Mouse (Mus musculus) midbrain, embryonic 13.5 days (tissue): ENCODE results near the gene Gm17334. TPM values are rescaled to one million over a fixed set of nuclear protein-coding genes. Genes with fewer than 3 reads are reported as not detected.

ENCODE experiments used
- ATAC-seq: fragments of 200-750 bp; cut with Nextera tagmentation; 2 replicates; pipeline ENCODE4 v1.8.0; 2017; ENCODE audit warnings: mild to moderate bottlenecking, moderate TSS enrichment, moderate library complexity
- H3K27ac ChIP-seq: fragments of 300-500 bp; sonication (generic); 2 replicates; pipeline ENCODE4 v1.5.1; 2015; ENCODE audit warnings: inconsistent platforms, mild to moderate bottlenecking, moderate library complexity
- H3K27me3 ChIP-seq: fragments of 300-500 bp; sonication (generic); 2 replicates; pipeline ENCODE4 v1.6.1; 2015; ENCODE audit warnings: mild to moderate bottlenecking, inconsistent platforms
- H3K36me3 ChIP-seq: fragments of 300-500 bp; sonication (generic); 2 replicates; pipeline ENCODE4 v1.6.1; 2015; ENCODE audit warnings: mild to moderate bottlenecking, inconsistent platforms
- H3K4me1 ChIP-seq: fragments of 300-500 bp; sonication (generic); replicated peaks from 2 replicates; pipeline ENCODE4 v1.6.1; 2015; ENCODE audit warnings: inconsistent platforms
- H3K4me2 ChIP-seq: fragments of 300-500 bp; sonication (generic); replicated peaks from 2 replicates; pipeline ENCODE4 v1.6.1; 2015; ENCODE audit warnings: moderate library complexity, mild to moderate bottlenecking, inconsistent platforms
- H3K4me3 ChIP-seq: fragments of 300-500 bp; sonication (generic); replicated peaks from 2 replicates; pipeline ENCODE4 v1.5.1; 2015; ENCODE audit warnings: mild to moderate bottlenecking, inconsistent platforms
- H3K9ac ChIP-seq: fragments of 300-500 bp; sonication (generic); replicated peaks from 2 replicates; pipeline ENCODE4 v1.6.1; 2015; ENCODE audit warnings: mild to moderate bottlenecking, inconsistent platforms
- H3K9me3 ChIP-seq: fragments of 300-500 bp; sonication (generic); 2 replicates; pipeline ENCODE4 v1.6.1; 2016; ENCODE audit warnings: mild to moderate bottlenecking, inconsistent platforms
- WGBS: fragments of 180-500 bp; shearing (Covaris S2); methylation state at CpG from one replicate; pipeline ENCODE4 v1.1.7; 2015; 5-methylcytosine and 5-hydroxymethylcytosine counted together
- polyA plus RNA-seq: library from polyadenylated mRNA; unstranded; fragments of >200 nt; fragmentation: Nextera tagmentation; extraction: Ambion mirVana; gene quantifications from 2 replicates; pipeline ENCODE4 v1.2.1, GENCODE M21; 2015

Gm17334 gene
- polyA plus RNA-seq, 1 experiment from 2014 or later, result not detected

GRCm38 (mm10) chr11:53809354-53809753, 36.4 kb upstream of the Gm17334 start:
- ATAC-seq, result no peak
- Histone ChIP-seq H3K27ac (no peak overlapping the region), H3K4me1 (no peaks in the 10 kb centered on the region), H3K36me3 (no peaks in the 10 kb centered on the region), H3K9me3 (no peaks in the 10 kb centered on the region), H3K9ac (no peak overlapping the region), H3K4me2 (no peak overlapping the region), H3K4me3 (no peak overlapping the region), H3K27me3 (no peaks in the 10 kb centered on the region)
- WGBS, result 52% methylated on average over 5 of the region's 5 CpGs

DNA sequence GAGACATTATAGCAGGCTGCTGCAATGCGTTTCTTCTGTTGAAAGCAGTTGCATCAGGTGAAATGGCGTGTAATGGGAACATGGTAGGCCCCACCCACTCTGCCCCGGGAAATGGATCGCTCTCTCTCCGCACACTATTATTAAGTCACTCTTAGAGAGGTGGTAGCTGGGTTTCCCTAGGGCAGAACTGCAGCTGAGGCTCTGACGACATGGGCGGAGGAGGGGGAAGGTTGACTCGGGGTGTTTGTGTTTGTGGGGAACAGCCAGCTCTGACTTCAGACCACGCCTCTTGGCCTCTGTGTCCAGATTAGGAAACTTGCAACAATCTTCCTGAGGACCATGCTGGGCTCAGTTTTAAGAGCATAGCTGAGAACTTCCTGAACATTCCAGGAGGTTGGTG, 32.8 kb upstream of the Gm17334 start:
- Histone ChIP-seq H3K27ac (no peak overlapping the region), H3K27me3 (no peaks in the 10 kb centered on the region), H3K4me2 (no peak overlapping the region), H3K4me3 (no peak overlapping the region), H3K9ac (no peak overlapping the region), H3K9me3 (no peaks in the 10 kb centered on the region), H3K36me3 (no peaks in the 10 kb centered on the region), H3K4me1 (no peaks in the 10 kb centered on the region)
- WGBS, result 70% methylated on average over 9 of the region's 9 CpGs
- no peak for ATAC-seq

GRCm38 (mm10) chr11:53804569-53805344, 31.8 kb upstream of the Gm17334 start:
- H3K4me3 ChIP-seq, result no peak overlapping the region
- no peak for ATAC-seq
- H3K27me3 ChIP-seq, result no peaks in the 10 kb centered on the region
- H3K9ac ChIP-seq, result no peak overlapping the region
- H3K4me2 ChIP-seq, result no peak overlapping the region
- no peaks in the 10 kb centered on the region for H3K4me1 ChIP-seq
- WGBS, result 88% methylated on average over 14 of the region's 14 CpGs
- H3K9me3 ChIP-seq, result no peaks in the 10 kb centered on the region
- no peak overlapping the region for H3K27ac ChIP-seq
- H3K36me3 ChIP-seq, result no peaks in the 10 kb centered on the region

- WGBS, result 91% methylated on average over 6 of the region's 6 CpGs
- Histone ChIP-seq H3K27me3 (no peaks in the 10 kb centered on the region), H3K36me3 (no peaks in the 10 kb centered on the region), H3K4me3 (no peak overlapping the region), H3K27ac (no peak overlapping the region), H3K9me3 (no peaks in the 10 kb centered on the region), H3K4me1 (no peaks in the 10 kb centered on the region), H3K4me2 (no peak overlapping the region), H3K9ac (no peak overlapping the region)
- ATAC-seq, result no peak
These were observed 30.5 kb upstream of the Gm17334 start for GRCm38 (mm10) chr11:53803494-53803893.

DNA sequence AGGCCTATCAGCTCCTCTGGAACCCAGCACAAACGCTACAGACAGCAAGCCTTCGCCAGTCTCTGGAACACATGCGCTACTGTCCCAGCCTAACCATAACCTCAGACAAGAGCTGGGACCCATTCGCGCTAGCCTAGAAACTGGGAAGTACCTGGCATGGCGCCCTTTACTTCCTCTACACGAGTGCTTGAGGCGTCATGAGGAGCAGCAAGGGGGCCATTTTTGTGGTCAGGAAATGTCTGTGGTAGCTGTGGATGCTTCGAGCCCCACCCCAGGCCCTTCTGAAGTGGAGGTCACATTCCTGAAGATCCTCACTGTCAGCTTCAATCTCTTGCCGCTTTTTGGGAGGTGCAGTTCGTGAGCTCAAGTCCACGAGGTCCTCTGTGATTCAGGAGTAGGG, 30.1 kb upstream of the Gm17334 start:
- Histone ChIP-seq H3K9ac (no peak overlapping the region), H3K27me3 (no peaks in the 10 kb centered on the region), H3K4me1 (no peaks in the 10 kb centered on the region), H3K36me3 (no peaks in the 10 kb centered on the region), H3K27ac (no peak overlapping the region), H3K4me3 (no peak overlapping the region), H3K4me2 (no peak overlapping the region), H3K9me3 (no peaks in the 10 kb centered on the region)
- no peak for ATAC-seq
- WGBS, result 90% methylated on average over 12 of the region's 12 CpGs

DNA sequence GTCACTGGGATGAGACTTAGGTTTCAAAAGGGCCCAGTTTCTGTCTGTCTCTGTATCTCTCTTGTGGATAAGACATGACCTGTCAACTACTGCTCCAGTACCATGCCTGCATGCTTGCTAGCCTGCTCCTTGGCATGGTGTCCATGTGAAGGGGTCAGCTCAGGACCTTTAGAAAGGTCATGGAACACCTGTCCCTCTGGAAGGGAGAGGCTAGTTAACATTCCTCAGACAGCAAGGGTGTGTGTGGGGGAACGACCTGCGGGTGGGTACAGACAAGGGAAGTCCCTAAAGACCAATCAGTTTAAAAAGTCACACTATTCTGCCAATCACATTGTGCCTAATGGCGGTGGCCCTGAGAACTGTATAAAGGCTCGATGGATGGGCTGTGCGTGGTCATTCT, 28.0 kb upstream of the Gm17334 start:
- no peak overlapping the region for H3K4me2 ChIP-seq
- 88% methylated on average over 5 of the region's 5 CpGs for WGBS
- no peaks in the 10 kb centered on the region for H3K36me3 ChIP-seq
- H3K27ac ChIP-seq, result no peak overlapping the region
- no peak overlapping the region for H3K9ac ChIP-seq
- H3K9me3 ChIP-seq, result no peaks in the 10 kb centered on the region
- peaks cover 14% of the 10 kb centered on the region for H3K4me1 ChIP-seq
- no peak overlapping the region for H3K4me3 ChIP-seq
- ATAC-seq, result no peak
- H3K27me3 ChIP-seq, result no peaks in the 10 kb centered on the region

GRCm38 (mm10) chr11:53800036-53800435, 27.0 kb upstream of the Gm17334 start:
- no peak for ATAC-seq
- Histone ChIP-seq H3K4me3 (no peak overlapping the region), H3K27ac (no peak overlapping the region), H3K36me3 (no peaks in the 10 kb centered on the region), H3K9me3 (no peaks in the 10 kb centered on the region), H3K4me2 (no peak overlapping the region), H3K9ac (no peak overlapping the region), H3K27me3 (no peaks in the 10 kb centered on the region), H3K4me1 (peaks cover 14% of the 10 kb centered on the region)
- WGBS, result 53% methylated on average over 4 of the region's 4 CpGs

- no peaks in the 10 kb centered on the region for H3K36me3 ChIP-seq
- no peaks in the 10 kb centered on the region for H3K27me3 ChIP-seq
- no peak overlapping the region for H3K27ac ChIP-seq
- no peak overlapping the region for H3K9ac ChIP-seq
- 91% methylated on average over 10 of the region's 10 CpGs for WGBS
- no peaks in the 10 kb centered on the region for H3K9me3 ChIP-seq
- ATAC-seq, result no peak
- no peak overlapping the region for H3K4me3 ChIP-seq
- H3K4me1 ChIP-seq, result peaks cover 14% of the 10 kb centered on the region
- no peak overlapping the region for H3K4me2 ChIP-seq
These were observed 25.2 kb upstream of the Gm17334 start for GRCm38 (mm10) chr11:53798041-53798711.

DNA sequence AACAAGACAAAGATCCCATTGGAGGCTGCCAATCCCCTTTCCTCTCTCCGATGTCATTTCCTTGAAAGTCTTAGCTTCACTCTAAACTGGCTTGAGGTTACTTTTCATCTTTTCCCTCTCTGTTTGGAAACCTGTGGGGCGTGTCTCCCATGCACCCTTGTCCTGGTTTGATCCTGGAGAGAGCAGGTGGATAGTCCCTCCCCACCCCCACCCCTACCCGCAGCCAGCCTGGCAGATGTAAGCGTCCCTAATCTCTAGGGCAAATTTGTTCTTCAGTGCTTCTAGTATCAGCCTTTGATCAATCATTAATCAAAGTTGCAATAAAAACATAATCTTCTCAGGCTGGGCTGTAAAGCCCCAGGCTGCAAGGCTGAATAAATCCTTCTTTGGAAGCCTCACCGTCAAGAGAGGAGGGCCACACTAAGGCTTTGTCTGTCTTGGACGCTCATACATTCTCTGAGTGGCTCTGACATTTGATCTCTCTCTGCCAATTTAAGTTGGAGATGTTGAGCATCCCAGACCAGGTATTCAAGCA, 24.5 kb upstream of the Gm17334 start:
- ATAC-seq, result no peak
- Histone ChIP-seq H3K4me2 (no peak overlapping the region), H3K4me1 (peaks cover 14% of the 10 kb centered on the region), H3K4me3 (no peak overlapping the region), H3K27ac (no peak overlapping the region), H3K36me3 (no peaks in the 10 kb centered on the region), H3K9me3 (no peaks in the 10 kb centered on the region), H3K27me3 (no peaks in the 10 kb centered on the region), H3K9ac (no peak overlapping the region)
- 41% methylated on average over 6 of the region's 6 CpGs for WGBS

DNA sequence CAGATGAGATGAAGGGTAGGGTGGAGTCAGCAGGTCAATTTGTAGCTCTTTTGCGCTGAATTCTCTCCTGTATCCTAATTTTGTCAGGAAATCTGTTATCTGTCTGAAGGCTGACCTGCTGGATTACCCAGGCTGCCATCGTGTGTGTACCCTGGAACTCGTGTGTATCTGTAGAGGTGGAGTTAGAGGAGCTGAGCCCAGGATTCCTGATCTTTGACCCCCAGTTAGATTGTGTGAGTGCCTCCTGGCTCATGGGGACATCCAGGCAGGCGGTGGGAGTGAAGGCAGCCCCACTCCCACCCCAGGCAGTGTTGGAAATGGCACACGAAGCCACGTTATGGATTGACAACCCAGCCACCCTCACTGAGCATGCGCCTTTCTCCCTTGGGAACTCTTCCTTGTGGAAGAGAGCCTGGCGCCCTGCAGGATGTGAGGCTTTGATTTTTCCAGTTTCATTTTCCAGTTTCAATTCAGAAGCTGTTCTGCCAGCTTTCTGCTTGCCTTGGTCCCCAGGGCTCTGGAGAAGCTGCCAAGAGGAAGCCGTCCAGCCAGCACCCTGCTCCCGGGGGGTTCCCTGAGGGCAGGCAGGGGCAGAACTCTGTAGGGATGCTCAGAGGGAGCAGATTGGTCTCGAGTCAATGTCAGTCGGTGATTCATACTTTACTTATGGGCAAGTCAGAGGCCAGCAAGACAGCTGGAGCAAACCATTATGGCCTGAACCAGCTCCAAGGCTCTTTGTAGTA, 23.6 kb upstream of the Gm17334 start:
- Histone ChIP-seq H3K36me3 (no peaks in the 10 kb centered on the region), H3K4me2 (no peak overlapping the region), H3K27ac (no peak overlapping the region), H3K4me3 (no peak overlapping the region), H3K4me1 (peaks cover 14% of the 10 kb centered on the region), H3K9ac (no peak overlapping the region), H3K9me3 (no peaks in the 10 kb centered on the region), H3K27me3 (no peaks in the 10 kb centered on the region)
- no peak for ATAC-seq
- 73% methylated on average over 12 of the region's 12 CpGs for WGBS

GRCm38 (mm10) chr11:53795813-53796212, 22.8 kb upstream of the Gm17334 start:
- no peak overlapping the region for H3K4me3 ChIP-seq
- no peaks in the 10 kb centered on the region for H3K36me3 ChIP-seq
- H3K9ac ChIP-seq, result no peak overlapping the region
- no peaks in the 10 kb centered on the region for H3K27me3 ChIP-seq
- peaks cover 14% of the 10 kb centered on the region for H3K4me1 ChIP-seq
- no peak overlapping the region for H3K4me2 ChIP-seq
- no peaks in the 10 kb centered on the region for H3K9me3 ChIP-seq
- 78% methylated on average over 8 of the region's 8 CpGs for WGBS
- ATAC-seq, result no peak
- no peak overlapping the region for H3K27ac ChIP-seq
